Mouse (Mus musculus) ES-Bruce4 (cell line): ENCODE measurements around the gene Rpl24. TPM values are rescaled to one million over a fixed set of nuclear protein-coding genes. Genes with fewer than 3 reads are reported as not detected.

Experiments
- H3K27ac ChIP-seq: 2 replicates; pipeline ENCODE4 v1.5.1; 2012; ENCODE audit warnings: low read length, inconsistent platforms; ENCODE audit not compliant: insufficient read depth
- H3K27me3 ChIP-seq: 2 replicates; pipeline ENCODE4 v1.6.1; 2012; ENCODE audit warnings: mild to moderate bottlenecking, low read length, inconsistent platforms; ENCODE audit not compliant: control insufficient read depth, poor library complexity, insufficient read depth, severe bottlenecking
- H3K36me3 ChIP-seq: 2 replicates; pipeline ENCODE4 v1.6.1; 2012; ENCODE audit warnings: inconsistent platforms, mild to moderate bottlenecking, low read length, moderate library complexity; ENCODE audit not compliant: control insufficient read depth, poor library complexity, insufficient read depth, severe bottlenecking
- H3K4me1 ChIP-seq: one replicate; pipeline ENCODE4 v1.8.1; 2011; ENCODE audit warnings: low read length; ENCODE audit not compliant: control insufficient read depth, insufficient read depth
- H3K4me3 ChIP-seq: 2 replicates; pipeline ENCODE4 v1.5.1; 2011; ENCODE audit warnings: low read depth, mild to moderate bottlenecking, low read length
- H3K9ac ChIP-seq: 2 replicates; pipeline ENCODE4 v1.6.1; 2012; ENCODE audit warnings: low read depth, mild to moderate bottlenecking, inconsistent platforms; ENCODE audit not compliant: poor library complexity, severe bottlenecking
- H3K9me3 ChIP-seq: replicated peaks from 2 replicates; pipeline ENCODE4 v1.6.1; 2012; ENCODE audit warnings: mild to moderate bottlenecking, low read length, inconsistent platforms; ENCODE audit not compliant: control insufficient read depth, poor library complexity, insufficient read depth, severe bottlenecking
- CTCF ChIP-seq: IDR thresholded peaks from one replicate; pipeline ENCODE4 v1.8.1; 2011; ENCODE audit warnings: low read depth, low read length
- EP300 ChIP-seq: IDR thresholded peaks from 2 replicates; pipeline ENCODE4 v1.6.1; 2011; ENCODE audit warnings: low read depth, low read length; ENCODE audit not compliant: insufficient read depth
- POLR2A ChIP-seq: IDR thresholded peaks from one replicate; pipeline ENCODE4 v1.8.1; 2011; ENCODE audit warnings: low read length; ENCODE audit not compliant: insufficient read depth
- polyA plus RNA-seq: library from polyadenylated mRNA; stranded (reverse); fragments of >200 nt; gene quantifications from 2 replicates; pipeline ENCODE4 v1.2.4, GENCODE M21; 2011; ENCODE audit warnings: low read depth; ENCODE audit not compliant: missing spikeins, insufficient read depth, insufficient read length

Rpl24 gene
- 1,642 and 1,799 TPM in 2 replicates for polyA plus RNA-seq

- Histone ChIP-seq H3K9me3 (no peaks in the 10 kb centered on the region), H3K9ac (peak within 1 kb of the TSS; percentile 97), H3K27me3 (no peaks in the 10 kb centered on the region), H3K4me3 (peak within 1 kb of the TSS; percentile 94), H3K27ac (peak within 1 kb of the TSS; percentile 66), H3K36me3 (peaks cover 42% of the 10 kb centered on the region), H3K4me1 (no peaks in the 10 kb centered on the region)
- no peak for TF ChIP-seq POLR2A
- no peak for TF ChIP-seq EP300
- TF ChIP-seq CTCF, result no peak
These were observed at the start of gene Rpl24 for GRCm38 (mm10) chr16:55966212-55966871. Rpl24 (plus strand) TSS chr16:55966275.

GRCm38 (mm10) chr16:55922079-55922478, 44.0 kb upstream of the Rpl24 start:
- TF ChIP-seq CTCF (no peak), POLR2A (no peak), EP300 (no peak)
- no peaks in the 10 kb centered on the region for H3K27me3 ChIP-seq
- no peaks in the 10 kb centered on the region for H3K4me1 ChIP-seq
- H3K4me3 ChIP-seq, result no peak overlapping the region
- no peak overlapping the region for H3K27ac ChIP-seq
- peaks cover 2% of the 10 kb centered on the region; the same call in 1 of the 2 replicates for H3K36me3 ChIP-seq
- no peaks in the 10 kb centered on the region for H3K9me3 ChIP-seq
- H3K9ac ChIP-seq, result no peak overlapping the region

- Histone ChIP-seq H3K4me1 (no peaks in the 10 kb centered on the region), H3K9me3 (no peaks in the 10 kb centered on the region), H3K9ac (no peak overlapping the region), H3K36me3 (no peaks in the 10 kb centered on the region), H3K27me3 (no peaks in the 10 kb centered on the region), H3K4me3 (no peak overlapping the region), H3K27ac (no peak overlapping the region)
- TF ChIP-seq POLR2A, result no peak
- no peak for TF ChIP-seq EP300
- TF ChIP-seq CTCF, result no peak
These were observed 42.1 kb upstream of the Rpl24 start for GRCm38 (mm10) chr16:55924010-55924409.

GRCm38 (mm10) chr16:55933681-55934343, 32.3 kb upstream of the Rpl24 start:
- peak overlapping the region; percentile 71 for H3K9ac ChIP-seq
- H3K27me3 ChIP-seq, result no peaks in the 10 kb centered on the region
- H3K27ac ChIP-seq, result no peak overlapping the region
- TF ChIP-seq POLR2A (no peak), CTCF (no peak), EP300 (no peak)
- no peaks in the 10 kb centered on the region for H3K4me1 ChIP-seq
- H3K9me3 ChIP-seq, result no peaks in the 10 kb centered on the region
- H3K4me3 ChIP-seq, result peak overlapping the region; percentile 84
- no peaks in the 10 kb centered on the region for H3K36me3 ChIP-seq

GRCm38 (mm10) chr16:55934453-55935037, 31.5 kb upstream of the Rpl24 start, which contains the start of gene Cep97:
Cep97 (minus strand) TSS chr16:55934855.
- peak; percentile 24 for TF ChIP-seq POLR2A
- TF ChIP-seq EP300, result no peak
- Histone ChIP-seq H3K36me3 (no peaks in the 10 kb centered on the region), H3K27me3 (no peaks in the 10 kb centered on the region), H3K4me3 (peak within 1 kb of the TSS; percentile 84), H3K27ac (no peak within 1 kb of the TSS), H3K4me1 (no peaks in the 10 kb centered on the region), H3K9me3 (no peaks in the 10 kb centered on the region), H3K9ac (peak within 1 kb of the TSS; percentile 71)

GRCm38 (mm10) chr16:55938761-55939160, 27.3 kb upstream of the Rpl24 start:
- Histone ChIP-seq H3K4me3 (no peak overlapping the region), H3K9ac (no peak overlapping the region), H3K27me3 (no peaks in the 10 kb centered on the region; the same call in 1 of the 2 replicates), H3K27ac (no peak overlapping the region), H3K9me3 (no peaks in the 10 kb centered on the region), H3K36me3 (no peaks in the 10 kb centered on the region), H3K4me1 (no peaks in the 10 kb centered on the region)
- TF ChIP-seq POLR2A (no peak), CTCF (no peak), EP300 (no peak)
